Mouse (Mus musculus): ENCODE data around the gene Atic.

The Atic gene

DNA sequence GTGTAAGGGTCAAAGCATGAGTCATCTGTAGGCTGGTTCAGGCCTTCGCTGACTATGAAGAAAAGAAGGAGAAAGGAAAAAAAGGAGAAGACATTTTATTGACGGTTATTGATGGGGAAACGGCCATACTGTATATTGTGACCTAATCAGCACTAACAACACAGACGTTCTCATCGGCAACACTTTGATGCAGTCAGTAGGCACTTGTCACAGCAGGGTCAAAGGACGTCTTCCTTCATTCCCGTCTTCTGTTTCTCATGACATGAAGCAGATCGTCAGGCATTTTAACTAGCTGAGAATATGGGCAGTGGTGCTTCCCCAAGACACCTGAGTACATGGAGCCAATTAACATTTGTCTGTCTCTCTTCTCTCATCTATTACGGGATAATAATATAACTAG lies 36.2 kb downstream of the Atic start:
- no peak for DNase-seq (ENCODE audit: low read depth, low spot score)

DNA sequence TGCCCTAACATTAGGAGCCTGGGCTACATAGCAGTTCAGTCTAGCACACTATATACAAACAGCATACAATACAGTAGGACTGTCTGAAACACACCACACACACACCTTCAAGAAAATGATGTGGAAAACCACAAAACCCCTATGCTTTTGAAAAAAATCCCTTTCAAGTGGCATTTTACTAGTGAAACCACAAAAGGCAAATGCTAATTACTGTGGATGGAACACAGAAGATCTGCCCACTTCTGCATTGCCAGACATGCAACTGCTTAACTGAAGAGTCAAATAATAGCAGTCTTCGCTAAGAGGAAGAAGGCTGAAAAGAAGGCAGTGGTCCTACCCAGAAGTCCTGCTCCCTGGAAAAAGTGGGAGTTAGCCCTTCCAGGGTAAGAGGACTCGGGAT lies 37.3 kb downstream of the Atic start:
- no peak for DNase-seq (ENCODE audit: low read depth, low spot score)

DNA sequence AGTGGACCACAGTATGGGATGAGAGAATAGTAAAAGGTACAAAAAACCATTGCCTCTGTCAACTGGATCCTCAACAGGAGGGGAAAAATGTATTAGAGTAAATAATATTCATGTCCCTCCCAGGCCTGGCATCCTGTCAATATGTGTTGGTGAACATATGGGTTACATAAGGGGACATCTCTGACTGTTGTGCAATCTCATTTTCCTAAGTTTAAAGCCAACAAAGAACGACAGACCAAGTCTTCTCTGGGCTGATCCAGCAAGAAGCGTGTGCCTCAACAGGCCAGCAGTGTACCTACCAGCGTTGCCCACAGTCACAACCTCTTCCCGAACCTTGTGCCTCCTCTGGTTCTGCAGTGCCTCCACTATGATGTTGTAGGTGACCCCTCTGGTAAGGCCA lies 38.4 kb downstream of the Atic start:
- no peak for DNase-seq (ENCODE audit: low read depth, low spot score)

DNA sequence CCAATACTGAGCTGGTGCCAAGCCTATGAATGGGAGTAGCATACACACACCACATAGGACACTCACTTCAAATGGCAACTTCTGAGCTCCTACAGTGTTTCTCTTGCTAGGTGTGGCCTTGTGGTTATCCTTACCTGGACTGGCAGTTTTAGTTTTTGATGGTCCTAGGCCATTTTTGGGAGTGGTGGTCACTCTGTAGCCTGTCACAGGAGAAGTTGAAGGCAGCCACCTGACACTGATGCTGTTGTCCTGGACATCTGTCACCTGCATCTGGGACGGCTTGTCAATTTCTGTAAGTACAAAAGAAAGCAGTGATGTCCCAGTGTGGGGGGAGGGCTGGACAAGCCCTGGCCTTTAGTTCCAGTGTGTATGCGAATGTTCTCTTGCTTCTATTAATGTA lies 48.8 kb downstream of the Atic start:
- DNase-seq (ENCODE audit: low read depth, low spot score): no peak

DNA sequence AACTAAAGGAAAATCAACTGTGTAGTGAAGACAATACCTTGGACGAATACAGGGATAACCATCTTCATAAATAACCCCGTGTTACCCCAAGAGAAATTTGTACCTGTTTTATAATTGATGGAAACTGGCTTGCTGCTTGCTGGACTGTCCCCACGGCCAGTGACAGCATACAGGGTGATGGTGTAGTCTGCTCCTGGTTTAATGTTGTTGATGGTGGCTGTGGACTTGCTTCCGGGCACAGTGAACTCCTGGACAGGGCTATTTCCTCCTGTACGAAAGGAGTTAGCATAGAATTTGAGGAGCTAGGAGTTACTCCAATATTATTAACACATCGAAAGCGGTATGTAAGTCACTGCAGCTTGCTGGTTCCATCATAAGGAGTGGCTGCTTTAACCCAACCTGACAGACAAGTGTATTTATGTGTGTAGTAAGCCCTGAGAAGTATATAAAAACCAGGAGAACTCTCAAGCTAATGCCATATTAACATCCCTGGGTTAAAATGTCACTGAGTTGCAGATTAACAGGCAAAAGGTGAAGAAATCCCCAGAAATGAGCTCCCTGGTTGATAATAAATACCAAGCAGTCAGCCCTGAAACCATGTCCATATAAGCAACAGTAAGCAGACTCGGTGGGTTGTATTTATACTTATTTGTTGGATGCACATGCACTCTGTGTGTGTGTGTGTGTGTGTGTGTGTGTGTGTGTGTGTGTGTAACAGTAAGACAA lies 49.8 kb downstream of the Atic start:
- no peak for DNase-seq (ENCODE audit: low read depth, low spot score)

DNA sequence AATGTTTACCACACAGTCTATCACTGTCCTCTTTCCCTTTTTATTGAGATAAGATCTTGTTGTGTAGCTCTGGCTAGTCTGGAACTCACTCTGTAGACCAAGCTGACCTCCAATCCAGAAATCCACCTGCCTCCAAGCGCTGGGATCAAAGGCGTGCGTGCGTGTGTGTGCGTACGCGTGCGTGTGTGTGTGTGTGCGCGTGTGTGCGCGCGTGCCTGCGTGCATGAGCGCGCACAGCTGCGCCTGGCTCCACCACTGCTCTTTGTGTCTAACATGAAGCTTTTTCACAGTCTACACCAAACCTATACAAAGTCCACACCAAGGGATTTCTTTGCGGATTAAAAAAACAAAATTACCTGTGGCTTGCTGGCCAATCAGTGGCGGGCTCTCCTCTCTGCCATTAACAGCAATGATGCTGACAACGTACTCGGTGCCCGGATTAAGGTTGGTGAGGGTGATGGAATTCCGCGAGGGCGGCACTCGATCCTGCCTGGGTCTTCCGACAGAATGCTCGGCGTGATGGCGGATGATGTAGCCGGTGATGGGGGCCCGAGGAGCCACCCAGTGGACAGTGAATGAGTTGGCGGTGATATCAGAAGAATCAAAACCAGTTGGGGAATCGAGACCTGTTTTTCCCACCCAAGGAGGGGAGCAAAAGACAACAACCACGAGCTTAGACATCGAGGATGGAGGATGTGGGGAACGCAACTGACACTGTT lies 52.3 kb downstream of the Atic start:
- DNase-seq (ENCODE audit: low read depth, low spot score): no peak

DNA sequence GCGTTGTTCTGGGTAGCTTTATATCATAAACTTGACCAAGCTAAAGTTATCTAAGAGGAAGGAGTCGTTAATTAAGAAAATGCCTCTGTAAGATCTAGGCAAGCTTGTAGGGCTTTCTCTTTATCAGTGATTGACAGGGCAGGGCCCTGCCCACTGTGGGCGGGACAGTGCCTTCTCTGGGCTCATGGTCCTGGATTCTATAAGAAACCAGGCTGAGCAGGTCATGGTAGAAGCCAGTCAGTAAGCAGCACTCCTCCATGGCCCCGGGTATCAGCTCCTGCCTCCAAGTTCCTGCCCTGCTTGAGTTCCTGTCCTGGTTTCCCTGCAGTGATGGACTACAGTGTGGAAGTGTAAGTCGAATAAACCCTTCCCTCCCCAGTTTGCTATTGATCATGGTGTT lies 53.0 kb downstream of the Atic start:
- DNase-seq (ENCODE audit: low read depth, low spot score): no peak

DNA sequence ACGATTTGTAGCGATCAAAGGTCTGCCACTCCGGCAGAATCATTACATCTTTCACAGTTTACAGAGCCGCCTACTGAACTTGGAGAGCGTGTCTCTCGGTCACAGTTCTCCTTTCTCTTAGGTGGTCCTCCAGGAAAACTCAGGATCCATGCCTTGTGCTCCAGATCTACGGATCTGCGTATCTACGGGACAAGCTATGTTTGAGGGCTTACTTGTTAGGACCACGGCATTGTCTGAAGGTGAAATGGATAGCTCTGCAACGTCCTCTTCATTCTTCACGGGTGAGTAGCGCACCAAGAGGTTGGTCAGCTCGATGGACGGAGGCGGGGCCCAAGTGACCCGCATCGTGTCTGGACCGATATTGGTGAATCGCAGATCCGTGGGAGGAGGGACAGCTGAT lies 55.3 kb downstream of the Atic start:
- no peak for DNase-seq (ENCODE audit: low read depth, low spot score)

DNA sequence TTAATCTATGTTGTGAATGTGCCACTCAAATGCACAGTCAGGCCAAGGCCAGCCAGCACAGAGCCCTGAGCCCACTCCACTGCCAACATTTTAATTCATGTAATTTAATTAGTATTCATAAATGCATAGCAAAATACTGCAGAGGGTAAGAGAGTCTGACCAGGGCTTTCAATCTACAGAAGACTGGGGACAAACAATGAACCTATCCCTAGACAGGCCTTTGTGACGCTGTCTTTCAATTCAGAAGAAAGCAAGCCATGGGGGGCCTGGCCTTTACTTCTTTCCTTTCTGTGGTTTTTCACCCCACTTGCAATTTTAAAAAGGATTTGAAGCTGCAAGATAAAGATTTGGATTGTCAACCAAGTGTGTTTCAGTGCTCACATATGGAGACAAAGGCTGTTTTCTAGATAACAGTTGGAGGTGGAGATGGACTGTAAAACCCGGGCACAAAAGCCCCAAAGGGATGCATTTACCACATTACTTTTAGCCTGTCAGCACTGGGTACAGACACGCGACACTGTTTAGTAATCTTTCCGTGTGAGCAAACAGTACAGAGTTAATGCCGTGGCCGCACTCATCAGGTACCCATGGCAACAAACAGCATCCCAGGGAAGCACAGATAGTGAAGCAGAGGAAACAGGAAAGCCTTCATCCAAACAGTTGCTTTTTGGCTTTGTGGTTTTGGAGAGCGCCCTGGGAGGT lies 57.7 kb downstream of the Atic start:
- DNase-seq (ENCODE audit: low read depth, low spot score): no peak

DNA sequence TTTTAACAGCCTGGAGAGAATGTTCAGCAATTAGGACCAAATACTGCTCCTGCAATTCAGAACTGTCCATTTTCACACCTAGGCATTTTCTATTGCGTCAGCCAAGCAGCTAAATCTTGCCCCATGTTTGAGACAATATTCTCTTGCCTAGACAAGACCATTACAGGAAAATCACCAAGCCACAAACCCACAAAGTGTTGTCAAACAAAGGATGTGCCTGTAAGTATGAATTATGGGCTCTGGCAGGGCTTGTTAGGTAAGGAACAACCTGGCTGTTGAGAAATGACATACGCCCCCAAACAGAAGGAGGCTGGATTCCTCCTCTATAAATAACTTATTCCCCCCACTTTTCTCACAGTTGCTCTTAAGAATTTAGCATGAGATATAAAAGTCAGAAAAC lies 64.6 kb downstream of the Atic start:
- DNase-seq (ENCODE audit: low read depth, low spot score): no peak

DNA sequence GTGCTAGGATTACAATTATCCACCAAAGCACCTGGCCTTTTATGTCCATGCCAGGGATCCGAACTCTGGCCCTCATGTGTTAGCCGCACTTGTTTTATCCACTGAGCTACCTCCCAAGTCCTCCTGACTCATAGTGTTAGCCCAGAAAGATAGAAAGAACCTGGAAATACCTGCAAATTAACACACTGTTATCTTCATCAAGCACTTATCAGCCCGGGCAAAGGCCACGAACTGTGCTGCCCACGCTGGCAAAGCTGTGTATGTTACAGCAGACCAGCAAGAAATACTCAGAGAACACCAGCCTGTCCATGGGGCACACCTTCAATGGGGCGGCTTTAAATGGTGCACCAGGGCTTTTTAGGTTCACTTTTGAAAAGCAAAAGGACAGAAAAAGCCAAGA lies 66.7 kb downstream of the Atic start:
- DNase-seq (ENCODE audit: low read depth, low spot score): no peak

All from retina, adult 2 months (tissue).